Mouse (Mus musculus) thymus, adult 2 months (tissue): ENCODE data around the gene Ccnk. TPM values are rescaled to one million over a fixed set of nuclear protein-coding genes. Genes with fewer than 3 reads are reported as not detected.

ENCODE experiments used
- DNase-seq: peaks from one replicate; pipeline ENCODE4 v3.0.0; 2021
- H3K27ac ChIP-seq: fragments of 200-500 bp; 2 replicates; pipeline ENCODE4 v1.5.1; 2012; ENCODE audit warnings: low read length, control low read depth; ENCODE audit not compliant: control insufficient read depth, insufficient read depth
- H3K27me3 ChIP-seq: fragments of 200-500 bp; 2 replicates; pipeline ENCODE4 v1.6.1; 2012; ENCODE audit warnings: mild to moderate bottlenecking, low read length, moderate library complexity, mixed read lengths; ENCODE audit not compliant: control insufficient read depth, insufficient read depth
- H3K36me3 ChIP-seq: fragments of 200-500 bp; 2 replicates; pipeline ENCODE4 v1.6.1; 2012; ENCODE audit warnings: mild to moderate bottlenecking, low read length, moderate library complexity; ENCODE audit not compliant: control insufficient read depth, insufficient read depth
- H3K4me1 ChIP-seq: fragments of 200-500 bp; replicated peaks from 2 replicates; pipeline ENCODE4 v1.6.1; 2012; ENCODE audit warnings: low read length; ENCODE audit not compliant: control insufficient read depth, insufficient read depth
- H3K4me3 ChIP-seq: fragments of 200-500 bp; 2 replicates; pipeline ENCODE4 v1.5.1; 2012; ENCODE audit warnings: mild to moderate bottlenecking, low read length, control low read depth, moderate library complexity; ENCODE audit not compliant: control insufficient read depth, insufficient read depth
- CTCF ChIP-seq: fragments of 200-500 bp; IDR thresholded peaks from 2 replicates; pipeline ENCODE4 v1.5.1; 2012; ENCODE audit warnings: mild to moderate bottlenecking, control low read depth, low read length, moderate library complexity, borderline replicate concordance; ENCODE audit not compliant: control insufficient read depth, poor library complexity, insufficient read depth; ENCODE audit errors: extremely low read depth
- POLR2A ChIP-seq: fragments of 200-500 bp; IDR thresholded peaks from 2 replicates; pipeline ENCODE4 v1.6.1; 2012; ENCODE audit warnings: mild to moderate bottlenecking, low read length, control low read depth, moderate library complexity; ENCODE audit not compliant: control insufficient read depth, poor library complexity, insufficient read depth; ENCODE audit errors: extremely low read depth
- WGBS: fragments of 180-500 bp; shearing (Covaris S2); methylation state at CpG from one replicate; pipeline ENCODE4 v1.1.7; 2018; 5-methylcytosine and 5-hydroxymethylcytosine counted together
- polyA plus RNA-seq: library from polyadenylated mRNA; depleted of rRNA; stranded (reverse); fragments of >200 nt; gene quantifications from 2 replicates; pipeline ENCODE4 v1.2.3, GENCODE M21; 2012; rRNA removed

Gene Ccnk
- polyA plus RNA-seq, 1 experiment, result 36.2 TPM

GRCm38 (mm10) chr12:108249522-108249921 is 70.1 kb downstream of the Ccnk start:
- Histone ChIP-seq H3K4me3 (no peak overlapping the region), H3K27me3 (no peaks in the 10 kb centered on the region), H3K4me1 (peaks cover 4% of the 10 kb centered on the region; the same call in 1 of the 2 replicates), H3K27ac (no peak overlapping the region), H3K36me3 (no peaks in the 10 kb centered on the region)
- WGBS, result 83% methylated on average over 10 of the region's 10 CpGs
- no peak for TF ChIP-seq POLR2A
- no peak for TF ChIP-seq CTCF
- DNase-seq, result no peak

GRCm38 (mm10) chr12:108251034-108251792 is 71.8 kb downstream of the Ccnk start:
- no peak for DNase-seq
- WGBS, result 91% methylated on average over 31 of the region's 31 CpGs
- Histone ChIP-seq H3K27me3 (no peaks in the 10 kb centered on the region), H3K36me3 (no peaks in the 10 kb centered on the region), H3K4me3 (no peak overlapping the region), H3K4me1 (no peaks in the 10 kb centered on the region), H3K27ac (no peak overlapping the region)
- TF ChIP-seq POLR2A, result no peak
- TF ChIP-seq CTCF, result no peak

- Histone ChIP-seq H3K4me1 (no peaks in the 10 kb centered on the region), H3K27ac (no peak overlapping the region), H3K36me3 (no peaks in the 10 kb centered on the region), H3K4me3 (no peak overlapping the region), H3K27me3 (no peaks in the 10 kb centered on the region)
- no peak for TF ChIP-seq POLR2A
- no peak for TF ChIP-seq CTCF
- DNase-seq, result no peak
- 93% methylated on average over 15 of the region's 15 CpGs for WGBS
Measured at GRCm38 (mm10) chr12:108251825-108252542, 72.6 kb downstream of the Ccnk start.

Other genes with a start within 250 kb of the Ccnk start
- 346 and 564 TPM in 2 replicates for gene Bcl11b, start 176.0 kb upstream of the Ccnk start, polyA plus RNA-seq
- gene Setd3, start 265 bp upstream of the Ccnk start, polyA plus RNA-seq, result 27.6 and 28.5 TPM in 2 replicates
- 26.1 and 35.2 TPM in 2 replicates for gene Ccdc85c, start 95.8 kb downstream of the Ccnk start, polyA plus RNA-seq
- 0.33 and 0.54 TPM in 2 replicates for gene Hhipl1, start 126.7 kb downstream of the Ccnk start, polyA plus RNA-seq
- gene Cyp46a1, start 154.8 kb downstream of the Ccnk start, polyA plus RNA-seq, result 0.50 and 0.69 TPM in 2 replicates
- 4.9 and 6.4 TPM in 2 replicates for gene Eml1, start 191.4 kb downstream of the Ccnk start, polyA plus RNA-seq